Mouse (Mus musculus) heart, adult 2 months (tissue): ENCODE measurements around the gene Fam240b. TPM values are rescaled to one million over a fixed set of nuclear protein-coding genes. Genes with fewer than 3 reads are reported as not detected.

Experiments used
- DNase-seq, 2 experiments: peaks; one replicate each; pipeline ENCODE4 v3.0.0; 2021
- H3K27ac ChIP-seq: fragments of 200-600 bp; 2 replicates; pipeline ENCODE4 v1.8.1; 2022
- H3K27me3 ChIP-seq: fragments of 200-500 bp; 2 replicates; pipeline ENCODE4 v1.6.1; 2012; ENCODE audit warnings: mild to moderate bottlenecking, low read length, inconsistent platforms, mixed read lengths; ENCODE audit not compliant: control insufficient read depth, insufficient read depth
- H3K36me3 ChIP-seq: fragments of 200-500 bp; 2 replicates; pipeline ENCODE4 v1.6.1; 2012; ENCODE audit warnings: low read length, inconsistent platforms; ENCODE audit not compliant: control insufficient read depth, insufficient read depth
- H3K4me1 ChIP-seq: fragments of 200-500 bp; 2 replicates; pipeline ENCODE4 v1.6.1; 2011; ENCODE audit warnings: low read length; ENCODE audit not compliant: control insufficient read depth, insufficient read depth
- H3K4me3 ChIP-seq: fragments of 200-600 bp; 2 replicates; pipeline ENCODE4 v1.8.1; 2022
- H3K79me2 ChIP-seq: fragments of 200-500 bp; replicated peaks from 2 replicates; pipeline ENCODE4 v1.6.1; 2012; ENCODE audit warnings: mild to moderate bottlenecking, inconsistent platforms, low read length, moderate library complexity, mixed read lengths; ENCODE audit not compliant: control insufficient read depth, insufficient read depth
- H3K9ac ChIP-seq: fragments of 200-500 bp; 2 replicates; pipeline ENCODE4 v1.6.1; 2012; ENCODE audit warnings: low read depth, mild to moderate bottlenecking, control low read depth, inconsistent platforms, low read length, mixed read lengths
- CTCF ChIP-seq: fragments of 200-600 bp; IDR thresholded peaks from 2 replicates; pipeline ENCODE4 v1.8.1; 2022; ENCODE audit warnings: antibody characterized with exemption, mild to moderate bottlenecking, moderate library complexity
- EP300 ChIP-seq: fragments of 200-500 bp; IDR thresholded peaks from 2 replicates; pipeline ENCODE4 v1.6.1; 2011; ENCODE audit warnings: low read depth, low read length, control low read depth; ENCODE audit not compliant: insufficient read depth
- POLR2A ChIP-seq: fragments of 200-500 bp; IDR thresholded peaks from 2 replicates; pipeline ENCODE4 v1.6.1; 2011; ENCODE audit warnings: mild to moderate bottlenecking, low read depth, low read length, control low read depth; ENCODE audit not compliant: insufficient read depth
- WGBS: fragments of 180-500 bp; shearing (Covaris S2); methylation state at CpG from one replicate; pipeline ENCODE4 v1.1.7; 2018; 5-methylcytosine and 5-hydroxymethylcytosine counted together
- intact Hi-C: fragments of 180-260 bp; cut with DNase I; formaldehyde crosslinking; loops from one replicate; pipeline ENCODE4 v1.15.1; 2025
- polyA plus RNA-seq: library from polyadenylated mRNA; depleted of rRNA; stranded (reverse); fragments of >200 nt; gene quantifications from 2 replicates; pipeline ENCODE4 v1.2.3, GENCODE M21; 2012; rRNA removed
- total RNA-seq, 2 experiments: library from RNA; stranded (reverse); gene quantifications; 2 replicates each; pipeline ENCODE4 v1.2.3; 2021

The Fam240b gene
- total and polyA plus RNA-seq, 3 experiments, result not detected

- no peaks in the 10 kb centered on the region for H3K27me3 ChIP-seq
- TF ChIP-seq EP300 (peak; percentile 69), CTCF (peak; percentile 92), POLR2A (peak; percentile 76)
- DNase-seq, result peak; percentile 88 to 94
- H3K4me3 ChIP-seq, result peak within 1 kb of the TSS; percentile 72
- H3K79me2 ChIP-seq, result no peaks in the 10 kb centered on the region
- H3K9ac ChIP-seq, result peak within 1 kb of the TSS; percentile 61
- intact Hi-C loops, result loop anchor here (1.0 to 10.0 kb wide), 3 partner anchors 62 to 682 kb away; partner anchors contain the start of genes Ctsl, Habp4 and Mfsd14b
- no peaks in the 10 kb centered on the region; the same call in 1 of the 2 replicates for H3K36me3 ChIP-seq
- peak within 1 kb of the TSS; percentile 77 for H3K27ac ChIP-seq
- H3K4me1 ChIP-seq, result peaks cover 1% of the 10 kb centered on the region; the same call in 1 of the 2 replicates
- under 1% methylated on average over 57 of the region's 57 CpGs for WGBS
These were observed 65.3 kb downstream of the Fam240b start, which contains the start of gene Cdk20 for GRCm38 (mm10) chr13:64432017-64432995. Gene Cdk20, plus strand, starts transcription at chr13:64432314.

Other genes with a start within 250 kb of the Fam240b start
- 1 to 10 TPM; 8.7 to 8.8 TPM for gene Cdc14b, start 222.5 kb downstream of the Fam240b start, total RNA-seq
- gene Cdc14b, start 222.5 kb downstream of the Fam240b start, polyA plus RNA-seq, result 8.2 and 19.8 TPM in 2 replicates
- 10 to 100 TPM; 55.7 to 65.7 TPM for gene Aaed1, start 185.1 kb downstream of the Fam240b start, total RNA-seq
- gene Aaed1, start 185.1 kb downstream of the Fam240b start, polyA plus RNA-seq, result 19.6 and 28.4 TPM in 2 replicates
- gene Ctsl, start 126.9 kb downstream of the Fam240b start, total RNA-seq, result 100 to 1,000 TPM; 221 to 288 TPM
- 90.0 and 166 TPM in 2 replicates for gene Ctsl, start 126.9 kb downstream of the Fam240b start, polyA plus RNA-seq
- gene Cdk20, start 65.5 kb downstream of the Fam240b start, total RNA-seq, result 1 to 10 TPM; 2.5 to 2.9 TPM
- gene Cdk20, start 65.5 kb downstream of the Fam240b start, polyA plus RNA-seq, result 6.2 and 7.4 TPM in 2 replicates